Mouse (Mus musculus) T-helper 1 cell (primary cell): ENCODE data around the gene Man1b1.

ENCODE experiments used
- in situ Hi-C: fragments of 300-600 bp; cut with MboI, MseI; formaldehyde crosslinking; loops from one replicate; pipeline ENCODE4 v1.15.1; 2025; ENCODE audit warnings: high pct_unique_total_duplicates

The Man1b1 gene

GRCm38 (mm10) chr2:25332286-25333160, at the start of gene Man1b1:
Gene Man1b1, plus strand, starts transcription at chr2:25332338.
- in situ Hi-C loops = no loop called here

GRCm38 (mm10) chr2:25285551-25285950, 46.6 kb upstream of the Man1b1 start:
- in situ Hi-C loops = no loop called here

- in situ Hi-C loops = no loop called here
Measured at GRCm38 (mm10) chr2:25286314-25286713, 45.8 kb upstream of the Man1b1 start.

- in situ Hi-C loops = no loop called here
Measured at GRCm38 (mm10) chr2:25286837-25287636, 45.1 kb upstream of the Man1b1 start.

GRCm38 (mm10) chr2:25287927-25288649, 44.0 kb upstream of the Man1b1 start, which contains the start of gene Tmem210:
Gene Tmem210, plus strand, starts transcription at chr2:25288145.
- in situ Hi-C loops = no loop called here

- in situ Hi-C loops = no loop called here
Measured at GRCm38 (mm10) chr2:25288734-25289345, 43.3 kb upstream of the Man1b1 start.

GRCm38 (mm10) chr2:25289651-25290050, 42.5 kb upstream of the Man1b1 start, which contains the start of gene Lrrc26:
Gene Lrrc26, plus strand, starts transcription at chr2:25289915.
- in situ Hi-C loops = no loop called here

- in situ Hi-C loops = no loop called here
Measured at GRCm38 (mm10) chr2:25290101-25290815, 41.9 kb upstream of the Man1b1 start.

- in situ Hi-C loops = no loop called here
Measured at GRCm38 (mm10) chr2:25290816-25291130, 41.4 kb upstream of the Man1b1 start.

- in situ Hi-C loops = no loop called here
Measured at GRCm38 (mm10) chr2:25291184-25292053, 40.7 kb upstream of the Man1b1 start.

- in situ Hi-C loops = no loop called here
Measured at GRCm38 (mm10) chr2:25292054-25292544, 40.0 kb upstream of the Man1b1 start.

GRCm38 (mm10) chr2:25292856-25293255, 39.3 kb upstream of the Man1b1 start:
- in situ Hi-C loops = no loop called here

GRCm38 (mm10) chr2:25293706-25294105, 38.4 kb upstream of the Man1b1 start:
- in situ Hi-C loops = no loop called here

- in situ Hi-C loops = no loop called here
Measured at GRCm38 (mm10) chr2:25297093-25297492, 35.0 kb upstream of the Man1b1 start.

- in situ Hi-C loops = no loop called here
Measured at GRCm38 (mm10) chr2:25298046-25298445, 34.1 kb upstream of the Man1b1 start.

- in situ Hi-C loops = no loop called here
Measured at GRCm38 (mm10) chr2:25303452-25303851, 28.7 kb upstream of the Man1b1 start.

- in situ Hi-C loops = no loop called here
Measured at GRCm38 (mm10) chr2:25303931-25304656, 28.0 kb upstream of the Man1b1 start.

- in situ Hi-C loops = no loop called here
Measured at GRCm38 (mm10) chr2:25304657-25305541, 27.2 kb upstream of the Man1b1 start.
